Mouse (Mus musculus) G1E (cell line): ENCODE data around the gene Irs2. TPM values are rescaled to one million over a fixed set of nuclear protein-coding genes. Genes with fewer than 3 reads are reported as not detected.

ENCODE experiments used
- ATAC-seq: 2 replicates; pipeline ENCODE4 v1.8.0; 2016; ENCODE audit warnings: mild to moderate bottlenecking; ENCODE audit not compliant: insufficient number of reproducible peaks, poor library complexity, low FRiP score, severe bottlenecking; ENCODE audit errors: extremely low read depth
- DNase-seq: peaks from one replicate; pipeline ENCODE4 v3.0.0; 2012; ENCODE audit warnings: low spot score
- H3K27me3 ChIP-seq: 2 replicates; pipeline ENCODE4 v1.6.1; 2012; ENCODE audit warnings: mild to moderate bottlenecking, low read length, inconsistent platforms; ENCODE audit not compliant: insufficient read depth
- H3K36me3 ChIP-seq: replicated peaks from 2 replicates; pipeline ENCODE3; 2012; ENCODE audit warnings: mild to moderate bottlenecking, inconsistent platforms
- H3K4me1 ChIP-seq: 2 replicates; pipeline ENCODE4 v1.6.1; 2012; ENCODE audit warnings: low read depth, low read length, inconsistent platforms, mixed read lengths; ENCODE audit not compliant: insufficient read depth
- H3K4me3 ChIP-seq: 2 replicates; pipeline ENCODE4 v1.5.1; 2012; ENCODE audit warnings: low read depth, mild to moderate bottlenecking, inconsistent platforms, low read length, moderate library complexity, mixed read lengths
- H3K9me3 ChIP-seq: replicated peaks from 2 replicates; pipeline ENCODE4 v1.6.1; 2012; ENCODE audit warnings: inconsistent platforms
- CTCF ChIP-seq: IDR thresholded peaks from 2 replicates; pipeline ENCODE4 v1.5.1; 2012; ENCODE audit warnings: low read depth, low read length, inconsistent platforms, mixed read lengths
- GATA1 ChIP-seq: IDR thresholded peaks from 2 replicates; pipeline ENCODE4 v1.6.1; 2012; ENCODE audit warnings: borderline replicate concordance, low read length, inconsistent platforms, mixed read lengths
- GATA2 ChIP-seq: IDR thresholded peaks from 2 replicates; pipeline ENCODE4 v1.6.1; 2012; ENCODE audit warnings: low read depth, low read length, inconsistent platforms, borderline replicate concordance
- POLR2AphosphoS5 ChIP-seq: IDR thresholded peaks from 2 replicates; pipeline ENCODE4 v1.6.1; 2012; ENCODE audit warnings: low read depth, low read length, inconsistent platforms; ENCODE audit not compliant: insufficient replicate concordance
- TAL1 ChIP-seq: conservative IDR thresholded peaks from 2 replicates; pipeline ENCODE4 v1.6.1; 2012; ENCODE audit warnings: low read depth, low read length, inconsistent platforms, mixed read lengths
- polyA plus RNA-seq: library from polyadenylated mRNA; stranded (reverse); fragments of >175 nt; gene quantifications from 2 replicates; pipeline ENCODE4 v1.2.3, GENCODE M21; 2012
- total RNA-seq, 2 experiments: library from RNA; stranded (forward) in 1 of 2; stranded (reverse) in 1 of 2; fragments of 200-1000 nt in 1 of 2; fragments of >200 nt in 1 of 2; fragmentation: Nextera tagmentation in 1 of 2; gene quantifications; 2 replicates each; pipeline ENCODE4 v1.2.3; 2014 to 2017

Gene Irs2
- total and polyA plus RNA-seq, 3 experiments, result 17.4 to 92.1 (median 78.5) TPM

DNA sequence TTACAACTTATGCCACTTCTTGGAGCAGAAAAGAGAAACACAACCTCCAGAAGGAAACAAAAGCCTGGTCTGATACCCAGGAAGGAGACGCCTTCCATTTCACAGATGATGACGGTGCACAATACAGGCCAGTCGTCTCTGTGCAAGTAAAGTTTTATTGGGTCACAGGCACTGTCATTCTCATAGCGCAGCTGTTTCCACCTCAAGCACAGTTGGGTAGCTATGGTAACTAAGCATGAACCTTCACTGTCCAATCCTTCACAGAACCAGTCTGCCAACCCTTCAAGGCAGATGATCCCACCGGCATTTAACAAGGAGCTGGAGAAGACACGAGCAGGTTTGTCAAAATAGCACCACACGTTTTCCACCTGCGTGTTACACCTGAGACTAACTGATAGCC, 16.2 kb downstream of the Irs2 start:
- H3K4me1 ChIP-seq, result peaks cover 93% of the 10 kb centered on the region
- peaks cover 82% of the 10 kb centered on the region for H3K36me3 ChIP-seq
- no peaks in the 10 kb centered on the region for H3K9me3 ChIP-seq
- no peak for TF ChIP-seq CTCF
- no peak for TF ChIP-seq GATA2
- TF ChIP-seq TAL1, result no peak
- TF ChIP-seq GATA1, result no peak
- no peak for TF ChIP-seq POLR2AphosphoS5
- DNase-seq, result no peak
- H3K27me3 ChIP-seq, result no peaks in the 10 kb centered on the region
- peak overlapping the region; percentile 31; the same call in 1 of the 2 replicates for H3K4me3 ChIP-seq
- ATAC-seq, result peak; percentile 69

DNA sequence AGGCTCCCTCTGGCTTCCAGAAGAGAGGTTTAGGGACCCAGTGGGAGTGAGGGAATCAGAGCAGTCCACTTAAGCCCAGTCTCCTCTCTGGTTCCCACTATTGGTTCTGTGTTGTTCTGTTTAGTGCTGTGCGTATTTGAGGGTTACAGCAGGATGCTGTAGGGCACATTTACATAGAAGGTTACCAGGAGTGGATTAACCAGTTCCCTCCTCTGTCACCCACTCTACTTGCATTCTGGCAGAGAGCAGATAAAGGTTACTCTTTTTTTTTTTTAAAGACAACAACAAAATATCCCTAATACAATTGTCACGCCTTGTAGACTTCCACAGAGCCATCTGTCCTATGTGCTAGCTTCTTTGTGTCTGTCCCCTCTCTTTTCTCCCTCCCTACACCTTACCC, 16.9 kb downstream of the Irs2 start:
- H3K9me3 ChIP-seq, result no peaks in the 10 kb centered on the region
- TF ChIP-seq GATA2 (no peak), POLR2AphosphoS5 (no peak), TAL1 (no peak), GATA1 (no peak)
- DNase-seq, result no peak
- no peaks in the 10 kb centered on the region for H3K27me3 ChIP-seq
- H3K4me1 ChIP-seq, result peaks cover 93% of the 10 kb centered on the region
- peaks cover 82% of the 10 kb centered on the region for H3K36me3 ChIP-seq
- H3K4me3 ChIP-seq, result peak overlapping the region; percentile 47; the same call in 1 of the 2 replicates
- no peak for ATAC-seq

- ATAC-seq, result 0 out of 2 replicates have a peak, but pooled peaks have one; percentile 26
Measured at GRCm38 (mm10) chr8:10990421-10991110, 17.7 kb downstream of the Irs2 start.

DNA sequence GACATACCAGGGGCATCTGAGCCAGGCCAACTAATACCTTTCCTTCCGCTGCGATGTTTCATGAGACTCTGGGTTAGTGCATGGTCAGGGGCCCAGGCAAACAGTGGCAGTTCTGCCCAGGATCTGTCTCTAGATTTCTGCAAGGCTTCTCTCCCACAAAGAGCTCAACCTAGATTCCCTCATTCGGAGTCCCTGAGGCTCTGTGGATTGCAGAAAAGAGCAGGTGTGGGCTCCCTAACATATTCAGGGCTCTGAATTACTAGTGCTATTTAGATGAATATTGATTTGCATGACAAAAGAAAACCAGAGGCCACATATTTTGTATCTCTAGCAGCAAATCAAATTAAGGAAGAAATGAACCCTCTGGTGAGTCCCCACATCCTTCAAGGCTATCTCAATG, 18.3 kb downstream of the Irs2 start:
- Histone ChIP-seq H3K4me1 (peaks cover 92% of the 10 kb centered on the region), H3K4me3 (peak overlapping the region; percentile 61; the same call in 1 of the 2 replicates), H3K9me3 (no peaks in the 10 kb centered on the region), H3K36me3 (peaks cover 84% of the 10 kb centered on the region), H3K27me3 (no peaks in the 10 kb centered on the region)
- ATAC-seq (no peak), DNase-seq (no peak)
- TF ChIP-seq POLR2AphosphoS5 (no peak), CTCF (no peak), GATA2 (no peak), GATA1 (no peak)

More at GRCm38 (mm10) chr8:10990421-10991110, 17.7 kb downstream of the Irs2 start:
- no peak for DNase-seq
- peaks cover 93% of the 10 kb centered on the region for H3K4me1 ChIP-seq
- peaks cover 85% of the 10 kb centered on the region for H3K36me3 ChIP-seq
- no peaks in the 10 kb centered on the region for H3K9me3 ChIP-seq
- no peak for TF ChIP-seq GATA1
- TF ChIP-seq TAL1, result no peak
- TF ChIP-seq CTCF, result no peak
- no peak for TF ChIP-seq POLR2AphosphoS5
- TF ChIP-seq GATA2, result no peak
- H3K4me3 ChIP-seq, result peak overlapping the region; percentile 47; the same call in 1 of the 2 replicates
- H3K27me3 ChIP-seq, result no peaks in the 10 kb centered on the region

- TF ChIP-seq GATA1 (no peak), TAL1 (no peak), GATA2 (no peak), CTCF (no peak), POLR2AphosphoS5 (no peak)
- H3K36me3 ChIP-seq, result peaks cover 86% of the 10 kb centered on the region
- H3K9me3 ChIP-seq, result no peaks in the 10 kb centered on the region
- no peak overlapping the region; the same call in 1 of the 2 replicates for H3K4me3 ChIP-seq
- no peak for ATAC-seq
- DNase-seq, result no peak
- H3K4me1 ChIP-seq, result peaks cover 87% of the 10 kb centered on the region
- no peaks in the 10 kb centered on the region for H3K27me3 ChIP-seq
Measured at GRCm38 (mm10) chr8:10986638-10987037, 21.6 kb downstream of the Irs2 start.

DNA sequence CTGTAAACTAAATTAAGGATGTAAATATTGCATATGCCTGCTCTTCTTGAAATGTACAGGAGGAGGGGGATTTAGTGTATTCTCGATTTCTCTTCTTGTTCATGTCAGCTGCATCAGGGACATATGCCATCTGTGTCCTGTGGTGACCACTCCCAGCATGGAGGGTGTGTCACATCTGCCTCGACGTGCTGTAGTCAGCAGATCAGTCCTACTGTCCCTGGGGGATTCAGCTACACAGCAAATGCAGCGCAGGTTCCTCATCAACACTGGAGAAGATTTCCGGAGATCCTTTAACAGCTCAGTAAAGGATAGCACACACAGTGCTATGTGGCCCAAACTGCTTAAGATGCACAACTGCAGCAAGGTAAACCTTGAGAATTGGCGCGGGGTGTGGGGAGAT, 23.2 kb downstream of the Irs2 start:
- no peak overlapping the region for H3K4me3 ChIP-seq
- ATAC-seq, result no peak
- peaks cover 88% of the 10 kb centered on the region for H3K4me1 ChIP-seq
- TF ChIP-seq TAL1, result no peak
- TF ChIP-seq POLR2AphosphoS5, result no peak
- TF ChIP-seq GATA2, result no peak
- no peak for TF ChIP-seq GATA1
- TF ChIP-seq CTCF, result no peak
- no peaks in the 10 kb centered on the region for H3K9me3 ChIP-seq
- no peaks in the 10 kb centered on the region for H3K27me3 ChIP-seq
- DNase-seq, result no peak
- peaks cover 85% of the 10 kb centered on the region for H3K36me3 ChIP-seq
